Mouse (Mus musculus) hindbrain, embryonic 11.5 days (tissue): ENCODE results near the gene Magi2. TPM values are rescaled to one million over a fixed set of nuclear protein-coding genes. Genes with fewer than 3 reads are reported as not detected.

Experiments used
- ATAC-seq: fragments of 200-750 bp; cut with Nextera tagmentation; 2 replicates; pipeline ENCODE4 v1.8.0; 2017; ENCODE audit warnings: mild to moderate bottlenecking, moderate TSS enrichment, moderate library complexity; ENCODE audit not compliant: low FRiP score
- DNase-seq: peaks from one replicate; pipeline ENCODE4 v3.0.0-alpha.2; 2015; ENCODE audit warnings: low spot score
- H3K27ac ChIP-seq: fragments of 300-500 bp; sonication (generic); 2 replicates; pipeline ENCODE4 v1.5.1; 2014; ENCODE audit warnings: mild to moderate bottlenecking, low read depth, low read length
- H3K27me3 ChIP-seq: fragments of 300-500 bp; sonication (generic); 2 replicates; pipeline ENCODE4 v1.6.1; 2014; ENCODE audit warnings: mild to moderate bottlenecking, low read length, moderate library complexity, mixed read lengths; ENCODE audit not compliant: control insufficient read depth, insufficient read depth
- H3K36me3 ChIP-seq: fragments of 300-500 bp; sonication (generic); 2 replicates; pipeline ENCODE4 v1.6.1; 2014; ENCODE audit warnings: mild to moderate bottlenecking, low read length, moderate library complexity, mixed read lengths; ENCODE audit not compliant: control insufficient read depth, insufficient read depth
- H3K4me1 ChIP-seq: fragments of 300-500 bp; sonication (generic); replicated peaks from 2 replicates; pipeline ENCODE4 v1.6.1; 2014; ENCODE audit warnings: low read length, mixed read lengths; ENCODE audit not compliant: control insufficient read depth, insufficient read depth
- H3K4me2 ChIP-seq: fragments of 300-500 bp; sonication (generic); replicated peaks from 2 replicates; pipeline ENCODE4 v1.6.1; 2014; ENCODE audit warnings: mild to moderate bottlenecking, low read depth, low read length
- H3K4me3 ChIP-seq: fragments of 300-500 bp; sonication (generic); 2 replicates; pipeline ENCODE4 v1.5.1; 2014; ENCODE audit warnings: low read depth, low read length
- H3K9ac ChIP-seq: fragments of 300-500 bp; sonication (generic); 2 replicates; pipeline ENCODE4 v1.6.1; 2014; ENCODE audit warnings: low read depth, low read length
- H3K9me3 ChIP-seq: fragments of 300-500 bp; sonication (generic); 2 replicates; pipeline ENCODE4 v1.6.1; 2016; ENCODE audit warnings: low read length; ENCODE audit not compliant: control insufficient read depth
- WGBS: fragments of 180-500 bp; shearing (Covaris S2); extraction: QIAGEN DNeasy Blood & Tissue Kit; methylation state at CpG from one replicate; pipeline ENCODE4 v1.1.7; 2014; 5-methylcytosine and 5-hydroxymethylcytosine counted together
- polyA plus RNA-seq: library from polyadenylated mRNA; unstranded; fragments of >200 nt; fragmentation: Nextera tagmentation; extraction: Ambion mirVana; gene quantifications from 2 replicates; pipeline ENCODE4 v1.2.1, GENCODE M21; 2014

The Magi2 gene
- polyA plus RNA-seq, 1 experiment from 2014 or later: 8.7 TPM

GRCm38 (mm10) chr5:19803052-19803769 lies 576.4 kb downstream of the Magi2 start:
- no peak overlapping the region for H3K4me3 ChIP-seq
- no peak for DNase-seq
- no peak for ATAC-seq
- no peaks in the 10 kb centered on the region for H3K36me3 ChIP-seq
- 91% methylated on average over 5 of the region's 5 CpGs for WGBS
- H3K27ac ChIP-seq: no peak overlapping the region
- no peaks in the 10 kb centered on the region for H3K9me3 ChIP-seq
- H3K27me3 ChIP-seq: no peaks in the 10 kb centered on the region
- H3K4me2 ChIP-seq: no peak overlapping the region
- H3K4me1 ChIP-seq: no peaks in the 10 kb centered on the region
- H3K9ac ChIP-seq: no peak overlapping the region

- ATAC-seq (no peak), DNase-seq (no peak)
- Histone ChIP-seq H3K27me3 (no peaks in the 10 kb centered on the region), H3K4me2 (no peak overlapping the region), H3K27ac (no peak overlapping the region), H3K4me3 (no peak overlapping the region), H3K4me1 (no peaks in the 10 kb centered on the region), H3K36me3 (no peaks in the 10 kb centered on the region), H3K9me3 (no peaks in the 10 kb centered on the region), H3K9ac (no peak overlapping the region)
- 96% methylated on average over 2 of the region's 2 CpGs for WGBS
Measured at GRCm38 (mm10) chr5:19822502-19822901, 595.7 kb downstream of the Magi2 start.

- Histone ChIP-seq H3K4me1 (no peaks in the 10 kb centered on the region), H3K4me2 (no peak overlapping the region), H3K9me3 (no peaks in the 10 kb centered on the region), H3K36me3 (no peaks in the 10 kb centered on the region), H3K27ac (no peak overlapping the region), H3K4me3 (no peak overlapping the region), H3K9ac (no peak overlapping the region), H3K27me3 (no peaks in the 10 kb centered on the region)
- 81% methylated on average over 2 of the region's 2 CpGs for WGBS
- ATAC-seq (no peak), DNase-seq (no peak)
Measured at GRCm38 (mm10) chr5:19825943-19826342, 599.1 kb downstream of the Magi2 start.

- no peaks in the 10 kb centered on the region for H3K36me3 ChIP-seq
- 81% methylated on average over 2 of the region's 2 CpGs for WGBS
- H3K27me3 ChIP-seq: no peaks in the 10 kb centered on the region
- H3K4me1 ChIP-seq: no peaks in the 10 kb centered on the region
- ATAC-seq: no peak
- no peak overlapping the region for H3K9ac ChIP-seq
- no peak for DNase-seq
- H3K4me3 ChIP-seq: no peak overlapping the region
- H3K9me3 ChIP-seq: no peaks in the 10 kb centered on the region
- H3K27ac ChIP-seq: no peak overlapping the region
- H3K4me2 ChIP-seq: no peak overlapping the region
Measured at GRCm38 (mm10) chr5:19829341-19829740, 602.5 kb downstream of the Magi2 start.

- DNase-seq (no peak), ATAC-seq (no peak)
- WGBS: 89% methylated on average over 2 of the region's 2 CpGs
- Histone ChIP-seq H3K4me1 (no peaks in the 10 kb centered on the region), H3K9me3 (no peaks in the 10 kb centered on the region), H3K27me3 (no peaks in the 10 kb centered on the region), H3K36me3 (no peaks in the 10 kb centered on the region), H3K4me3 (no peak overlapping the region), H3K27ac (no peak overlapping the region), H3K9ac (no peak overlapping the region), H3K4me2 (no peak overlapping the region)
Measured at GRCm38 (mm10) chr5:19862854-19863253, 636.0 kb downstream of the Magi2 start.

GRCm38 (mm10) chr5:19870406-19870805 lies 643.6 kb downstream of the Magi2 start:
- 90% methylated on average over 4 of the region's 4 CpGs for WGBS
- H3K9ac ChIP-seq: no peak overlapping the region
- no peak overlapping the region for H3K27ac ChIP-seq
- H3K4me1 ChIP-seq: no peaks in the 10 kb centered on the region
- ATAC-seq (no peak), DNase-seq (no peak)
- no peaks in the 10 kb centered on the region for H3K27me3 ChIP-seq
- H3K4me2 ChIP-seq: no peak overlapping the region
- no peak overlapping the region for H3K4me3 ChIP-seq
- no peaks in the 10 kb centered on the region for H3K36me3 ChIP-seq
- H3K9me3 ChIP-seq: no peaks in the 10 kb centered on the region

GRCm38 (mm10) chr5:19891693-19892092 lies 664.9 kb downstream of the Magi2 start:
- Histone ChIP-seq H3K27ac (no peak overlapping the region), H3K36me3 (no peaks in the 10 kb centered on the region), H3K9ac (no peak overlapping the region), H3K4me3 (no peak overlapping the region), H3K27me3 (no peaks in the 10 kb centered on the region), H3K4me1 (no peaks in the 10 kb centered on the region), H3K9me3 (no peaks in the 10 kb centered on the region), H3K4me2 (no peak overlapping the region)
- ATAC-seq (no peak), DNase-seq (no peak)
- WGBS: 77% methylated on average over 3 of the region's 3 CpGs

- Histone ChIP-seq H3K4me2 (no peak overlapping the region), H3K27ac (no peak overlapping the region), H3K36me3 (no peaks in the 10 kb centered on the region), H3K9me3 (no peaks in the 10 kb centered on the region), H3K27me3 (no peaks in the 10 kb centered on the region), H3K4me3 (no peak overlapping the region), H3K9ac (no peak overlapping the region), H3K4me1 (no peaks in the 10 kb centered on the region)
- no peak for DNase-seq
- ATAC-seq: no peak
- 83% methylated on average over 6 of the region's 6 CpGs for WGBS
Measured at GRCm38 (mm10) chr5:19895893-19896292, 669.1 kb downstream of the Magi2 start.

- no peaks in the 10 kb centered on the region for H3K27me3 ChIP-seq
- no peaks in the 10 kb centered on the region for H3K36me3 ChIP-seq
- no peak overlapping the region for H3K9ac ChIP-seq
- no peaks in the 10 kb centered on the region for H3K9me3 ChIP-seq
- H3K27ac ChIP-seq: no peak overlapping the region
- H3K4me1 ChIP-seq: no peaks in the 10 kb centered on the region
- no peak overlapping the region for H3K4me3 ChIP-seq
- DNase-seq (no peak), ATAC-seq (no peak)
- WGBS: 84% methylated on average over 8 of the region's 8 CpGs
- no peak overlapping the region for H3K4me2 ChIP-seq
Measured at GRCm38 (mm10) chr5:19901625-19902024, 674.8 kb downstream of the Magi2 start.
